Mouse (Mus musculus): ENCODE measurements around the gene Ddx10. TPM values are rescaled to one million over a fixed set of nuclear protein-coding genes. Genes with fewer than 3 reads are reported as not detected.

The Ddx10 gene
- polyA plus RNA-seq, 1 experiment, result 11.5 TPM

- Histone ChIP-seq H3K27ac (ENCODE audit: insufficient read depth, low read length) (no peak overlapping the region), H3K4me3 (ENCODE audit: insufficient read depth, low read length) (no peak overlapping the region), H3K4me1 (ENCODE audit: control insufficient read depth, insufficient read depth, low read length) (no peaks in the 10 kb centered on the region)
- TF ChIP-seq POLR2A (IDR thresholded peaks at IDR 0.05; ENCODE audit: extremely low read depth, insufficient read depth, low read length) (no peak), CTCF (IDR thresholded peaks at IDR 0.05; ENCODE audit: extremely low read depth, insufficient read depth, low read length) (no peak)
Observed at GRCm38 (mm10) chr9:53095319-53096165, 152.3 kb downstream of the Ddx10 start.

GRCm38 (mm10) chr9:53094536-53094935 lies 153.3 kb downstream of the Ddx10 start:
- Histone ChIP-seq H3K27ac (ENCODE audit: insufficient read depth, low read length) (no peak overlapping the region), H3K4me3 (ENCODE audit: insufficient read depth, low read length) (no peak overlapping the region), H3K4me1 (ENCODE audit: control insufficient read depth, insufficient read depth, low read length) (no peaks in the 10 kb centered on the region)
- no peak for TF ChIP-seq CTCF (IDR thresholded peaks at IDR 0.05; ENCODE audit: extremely low read depth, insufficient read depth, low read length)
- TF ChIP-seq POLR2A (IDR thresholded peaks at IDR 0.05; ENCODE audit: extremely low read depth, insufficient read depth, low read length), result no peak

GRCm38 (mm10) chr9:53077626-53078025 lies 170.2 kb downstream of the Ddx10 start:
- no peak overlapping the region for H3K4me3 ChIP-seq (ENCODE audit: insufficient read depth, low read length)
- no peak for TF ChIP-seq CTCF (IDR thresholded peaks at IDR 0.05; ENCODE audit: extremely low read depth, insufficient read depth, low read length)
- no peak for TF ChIP-seq POLR2A (IDR thresholded peaks at IDR 0.05; ENCODE audit: extremely low read depth, insufficient read depth, low read length)
- no peaks in the 10 kb centered on the region for H3K4me1 ChIP-seq (ENCODE audit: control insufficient read depth, insufficient read depth, low read length)
- no peak overlapping the region for H3K27ac ChIP-seq (ENCODE audit: insufficient read depth, low read length)

- H3K4me3 ChIP-seq (ENCODE audit: insufficient read depth, low read length), result no peak overlapping the region
- H3K4me1 ChIP-seq (ENCODE audit: control insufficient read depth, insufficient read depth, low read length), result no peaks in the 10 kb centered on the region
- no peak for TF ChIP-seq CTCF (IDR thresholded peaks at IDR 0.05; ENCODE audit: extremely low read depth, insufficient read depth, low read length)
- TF ChIP-seq POLR2A (IDR thresholded peaks at IDR 0.05; ENCODE audit: extremely low read depth, insufficient read depth, low read length), result no peak
Observed at GRCm38 (mm10) chr9:53075931-53076330, 171.9 kb downstream of the Ddx10 start.

GRCm38 (mm10) chr9:53074443-53074842 lies 173.4 kb downstream of the Ddx10 start:
- Histone ChIP-seq H3K4me3 (ENCODE audit: insufficient read depth, low read length) (no peak overlapping the region), H3K27ac (ENCODE audit: insufficient read depth, low read length) (no peak overlapping the region), H3K4me1 (ENCODE audit: control insufficient read depth, insufficient read depth, low read length) (no peaks in the 10 kb centered on the region)
- no peak for TF ChIP-seq CTCF (IDR thresholded peaks at IDR 0.05; ENCODE audit: extremely low read depth, insufficient read depth, low read length)
- no peak for TF ChIP-seq POLR2A (IDR thresholded peaks at IDR 0.05; ENCODE audit: extremely low read depth, insufficient read depth, low read length)

More at GRCm38 (mm10) chr9:53075931-53076330, 171.9 kb downstream of the Ddx10 start:
- H3K27ac ChIP-seq (ENCODE audit: insufficient read depth, low read length), result no peak overlapping the region

DNA sequence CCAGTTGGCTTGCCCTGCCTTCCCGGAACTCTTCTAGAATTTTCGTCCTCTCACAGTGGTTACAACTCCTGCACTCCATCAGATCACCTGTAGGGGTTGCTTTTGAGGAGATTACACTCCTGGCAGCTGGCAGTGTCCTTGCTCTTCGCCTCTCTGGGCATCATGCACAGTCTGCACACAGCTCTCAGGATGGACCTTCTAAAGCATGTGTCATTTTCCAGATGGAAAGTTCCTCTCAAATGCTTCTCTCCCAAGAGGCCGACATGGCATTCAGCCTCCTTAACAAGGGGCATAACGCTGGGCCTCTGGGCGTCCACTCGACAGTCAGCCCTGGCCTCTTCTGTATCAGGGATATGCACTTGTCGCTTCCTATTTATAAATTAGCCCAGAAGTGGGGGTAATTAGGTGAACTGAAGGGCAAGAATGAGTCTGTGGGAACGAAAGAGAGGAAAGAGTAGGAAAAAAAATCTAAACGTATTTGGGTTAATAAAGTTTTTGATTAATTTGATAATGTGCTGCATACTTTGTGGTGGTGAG lies 174.2 kb downstream of the Ddx10 start:
- Histone ChIP-seq H3K27ac (ENCODE audit: insufficient read depth, low read length) (no peak overlapping the region), H3K4me3 (ENCODE audit: insufficient read depth, low read length) (no peak overlapping the region), H3K4me1 (ENCODE audit: control insufficient read depth, insufficient read depth, low read length) (no peaks in the 10 kb centered on the region)
- TF ChIP-seq POLR2A (IDR thresholded peaks at IDR 0.05; ENCODE audit: extremely low read depth, insufficient read depth, low read length), result no peak
- no peak for TF ChIP-seq CTCF (IDR thresholded peaks at IDR 0.05; ENCODE audit: extremely low read depth, insufficient read depth, low read length)

DNA sequence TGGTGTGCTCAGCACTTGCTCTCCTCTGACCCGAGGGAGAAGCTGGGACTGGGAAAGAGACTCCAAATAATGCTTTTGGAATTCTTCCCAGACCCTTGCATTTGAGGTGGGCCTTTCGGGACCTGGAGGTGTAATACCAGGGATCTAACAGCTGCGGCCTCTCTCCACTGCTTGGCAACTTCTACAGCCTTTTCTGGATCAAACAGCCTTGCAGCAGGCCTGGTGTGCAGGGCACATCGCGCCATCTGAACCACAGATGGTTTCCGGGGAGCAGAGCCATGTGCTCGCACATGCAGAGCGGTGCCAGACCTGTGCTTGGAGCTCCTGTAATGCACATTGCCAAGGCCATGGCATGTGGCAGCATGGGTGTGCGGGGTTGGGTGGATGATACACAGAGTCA lies 175.8 kb downstream of the Ddx10 start:
- no peak overlapping the region for H3K4me3 ChIP-seq (ENCODE audit: insufficient read depth, low read length)
- no peaks in the 10 kb centered on the region for H3K4me1 ChIP-seq (ENCODE audit: control insufficient read depth, insufficient read depth, low read length)
- no peak overlapping the region for H3K27ac ChIP-seq (ENCODE audit: insufficient read depth, low read length)
- TF ChIP-seq CTCF (IDR thresholded peaks at IDR 0.05; ENCODE audit: extremely low read depth, insufficient read depth, low read length) (no peak), POLR2A (IDR thresholded peaks at IDR 0.05; ENCODE audit: extremely low read depth, insufficient read depth, low read length) (no peak)

GRCm38 (mm10) chr9:53070875-53071524 lies 176.9 kb downstream of the Ddx10 start:
- Histone ChIP-seq H3K4me3 (ENCODE audit: insufficient read depth, low read length) (no peak overlapping the region), H3K27ac (ENCODE audit: insufficient read depth, low read length) (no peak overlapping the region), H3K4me1 (ENCODE audit: control insufficient read depth, insufficient read depth, low read length) (no peaks in the 10 kb centered on the region)
- no peak for TF ChIP-seq CTCF (IDR thresholded peaks at IDR 0.05; ENCODE audit: extremely low read depth, insufficient read depth, low read length)
- no peak for TF ChIP-seq POLR2A (IDR thresholded peaks at IDR 0.05; ENCODE audit: extremely low read depth, insufficient read depth, low read length)

DNA sequence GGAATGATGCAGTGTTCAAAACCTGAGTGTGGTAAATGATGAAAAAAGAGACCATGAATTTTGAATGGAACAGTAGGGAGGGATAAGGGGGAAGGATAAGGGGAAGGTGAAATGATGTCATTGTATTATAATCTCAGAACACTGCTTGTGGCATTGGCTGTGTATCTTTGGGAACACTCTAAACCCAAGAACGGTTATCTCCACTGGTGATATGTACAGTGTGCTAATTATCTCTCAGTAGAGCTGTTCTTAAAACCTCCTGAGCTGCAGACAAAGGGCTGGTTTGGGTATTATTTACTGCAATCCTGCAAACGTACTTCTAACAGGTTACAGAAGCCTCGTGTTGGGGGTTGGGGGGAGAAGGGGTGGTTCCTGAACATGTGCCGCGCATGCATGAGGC lies 179.7 kb downstream of the Ddx10 start:
- Histone ChIP-seq H3K4me3 (ENCODE audit: insufficient read depth, low read length) (no peak overlapping the region), H3K27ac (ENCODE audit: insufficient read depth, low read length) (no peak overlapping the region), H3K4me1 (ENCODE audit: control insufficient read depth, insufficient read depth, low read length) (no peaks in the 10 kb centered on the region)
- TF ChIP-seq CTCF (IDR thresholded peaks at IDR 0.05; ENCODE audit: extremely low read depth, insufficient read depth, low read length), result no peak
- TF ChIP-seq POLR2A (IDR thresholded peaks at IDR 0.05; ENCODE audit: extremely low read depth, insufficient read depth, low read length), result no peak
